Mouse (Mus musculus): ENCODE measurements around the gene Src.

- no peak for TF ChIP-seq CTCF (IDR thresholded peaks at IDR 0.05)
- no peak for TF ChIP-seq EP300 (IDR thresholded peaks at IDR 0.05)
These were observed 94.6 kb downstream of the Src start for GRCm38 (mm10) chr2:157512859-157513258.
